8 mouse cellular contexts compared by ENCODE assay signal in the genomic region with DNA sequence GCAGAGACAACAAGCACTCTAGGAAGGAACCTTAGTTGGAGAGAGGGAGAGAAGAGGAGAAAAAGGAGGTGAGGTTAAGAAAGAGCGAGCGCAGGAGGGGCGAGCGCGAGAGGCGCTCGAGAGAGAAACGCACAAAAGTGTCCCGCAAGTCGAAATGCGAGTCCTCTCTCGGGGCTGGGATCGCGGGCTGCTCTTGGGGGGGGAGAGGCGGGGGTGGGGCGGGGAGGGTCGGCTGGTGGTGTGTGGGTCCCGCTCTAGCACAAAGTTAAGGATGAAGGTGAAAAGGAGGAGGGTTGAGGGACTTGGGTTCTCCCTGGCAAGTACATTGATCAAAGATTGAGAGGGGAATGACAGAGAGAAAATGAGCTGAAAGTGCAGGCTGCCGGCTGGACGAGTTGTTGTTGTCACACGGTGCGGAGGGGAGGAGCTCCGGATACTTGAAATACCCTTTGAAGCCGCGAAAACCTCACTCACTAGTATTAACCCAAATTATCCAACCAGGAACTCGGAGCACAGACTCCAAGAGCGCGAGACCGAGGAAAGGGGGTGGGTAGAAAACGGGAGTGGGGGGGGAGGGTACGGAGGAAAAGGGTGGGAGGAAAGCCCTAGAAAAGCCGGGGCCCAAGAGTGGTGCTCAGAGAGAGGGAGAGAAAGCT. TPM values are rescaled to one million over a fixed set of nuclear protein-coding genes. Genes with fewer than 3 reads are reported as not detected.
DNase-seq lines count a peak whose midpoint lies in the region; ATAC-seq and TF ChIP-seq lines count a peak whose summit lies in the region.

A gene (minus strand): TSS at position 345 of the 656 bp plus-strand sequence.

- peak; percentile 57; the same call in 1 of the 2 replicates for ATAC-seq in heart, embryonic 12.5 days (ENCODE audit: insufficient number of reproducible peaks, low FRiP score)
- peak; percentile 88 for ATAC-seq in kidney, embryonic 15.5 days (replicated peaks; ENCODE audit: low FRiP score)
- peak; percentile 55 for ATAC-seq in liver, embryonic 16.5 days (ENCODE audit: low read depth)
- ATAC-seq in neural tube, embryonic 12.5 days (ENCODE audit: low FRiP score, low read depth), result peak; percentile 68

- H3K9ac ChIP-seq in heart, embryonic 12.5 days, result peak within 1 kb of the TSS; percentile 85
- H3K9ac ChIP-seq in kidney, embryonic 15.5 days, result peak within 1 kb of the TSS; percentile 90
- no peak within 1 kb of the TSS for H3K9ac ChIP-seq in liver, embryonic 16.5 days (ENCODE audit: low read depth, low read length)
- H3K9ac ChIP-seq in neural tube, embryonic 12.5 days, result peak within 1 kb of the TSS; percentile 92

- H3K4me1 ChIP-seq in testis, adult 2 months (ENCODE audit: control insufficient read depth, insufficient read depth, low read length), result peaks cover 3% of the 10 kb centered on the region
- H3K4me1 ChIP-seq in embryonic facial prominence, embryonic 10.5 days, result peaks cover 48% of the 10 kb centered on the region
- peaks cover 14% of the 10 kb centered on the region for H3K4me1 ChIP-seq in heart, embryonic 12.5 days (replicated peaks)
- peaks cover 18% of the 10 kb centered on the region for H3K4me1 ChIP-seq in kidney, embryonic 15.5 days
- no peaks in the 10 kb centered on the region; the same call in 1 of the 2 replicates for H3K4me1 ChIP-seq in liver, embryonic 16.5 days (ENCODE audit: control insufficient read depth, low read depth, low read length)
- peaks cover 27% of the 10 kb centered on the region for H3K4me1 ChIP-seq in neural tube, embryonic 12.5 days

- no peaks in the 10 kb centered on the region for H3K9me3 ChIP-seq in embryonic facial prominence, embryonic 10.5 days
- H3K9me3 ChIP-seq in heart, embryonic 12.5 days (replicated peaks), result no peaks in the 10 kb centered on the region
- H3K9me3 ChIP-seq in kidney, embryonic 15.5 days (replicated peaks), result no peaks in the 10 kb centered on the region
- no peaks in the 10 kb centered on the region for H3K9me3 ChIP-seq in liver, embryonic 16.5 days (replicated peaks; ENCODE audit: control insufficient read depth, low read length)
- no peaks in the 10 kb centered on the region for H3K9me3 ChIP-seq in neural tube, embryonic 12.5 days

- H3K4me2 ChIP-seq in heart, embryonic 12.5 days, result peak within 1 kb of the TSS; percentile 84
- H3K4me2 ChIP-seq in kidney, embryonic 15.5 days, result peak within 1 kb of the TSS; percentile 68
- H3K4me2 ChIP-seq in liver, embryonic 16.5 days (ENCODE audit: low read depth, low read length), result peak within 1 kb of the TSS; percentile 68
- H3K4me2 ChIP-seq in neural tube, embryonic 12.5 days (replicated peaks), result peak within 1 kb of the TSS; percentile 73

- under 1% methylated on average over 32 of the region's 32 CpGs for WGBS in embryonic facial prominence, embryonic 10.5 days
- under 1% methylated on average over 31 of the region's 32 CpGs for WGBS in heart, embryonic 12.5 days
- WGBS in kidney, embryonic 15.5 days, result under 1% methylated on average over 32 of the region's 32 CpGs
- under 1% methylated on average over 28 of the region's 32 CpGs for WGBS in liver, embryonic 16.5 days (ENCODE audit: insufficient replicate concordance)
- under 1% methylated on average over 32 of the region's 32 CpGs for WGBS in neural tube, embryonic 12.5 days

- no peak for TF ChIP-seq POLR2A in testis, adult 2 months (IDR thresholded peaks at IDR 0.05; ENCODE audit: control insufficient read depth, low read depth, low read length)

- no peak within 1 kb of the TSS for H3K27ac ChIP-seq in testis, adult 2 months (ENCODE audit: control insufficient read depth, insufficient read depth, low read depth, low read length)
- H3K27ac ChIP-seq in embryonic facial prominence, embryonic 10.5 days (replicated peaks), result peak within 1 kb of the TSS; percentile 96
- H3K27ac ChIP-seq in heart, embryonic 12.5 days (ENCODE audit: poor library complexity, severe bottlenecking), result peak within 1 kb of the TSS; percentile 84
- H3K27ac ChIP-seq in kidney, embryonic 15.5 days, result peak within 1 kb of the TSS; percentile 93
- no peak within 1 kb of the TSS for H3K27ac ChIP-seq in liver, embryonic 16.5 days (ENCODE audit: low read length)
- H3K27ac ChIP-seq in neural tube, embryonic 12.5 days, result peak within 1 kb of the TSS; percentile 94

- H3K4me3 ChIP-seq in testis, adult 2 months (ENCODE audit: control insufficient read depth, low read depth, low read length), result peak within 1 kb of the TSS; percentile 75
- H3K4me3 ChIP-seq in embryonic facial prominence, embryonic 10.5 days, result peak within 1 kb of the TSS; percentile 93
- H3K4me3 ChIP-seq in heart, embryonic 12.5 days, result peak within 1 kb of the TSS; percentile 69
- peak within 1 kb of the TSS; percentile 73 for H3K4me3 ChIP-seq in kidney, embryonic 15.5 days (replicated peaks)
- peak within 1 kb of the TSS; percentile 60 for H3K4me3 ChIP-seq in liver, embryonic 16.5 days (ENCODE audit: low read depth, low read length)
- peak within 1 kb of the TSS; percentile 83 for H3K4me3 ChIP-seq in neural tube, embryonic 12.5 days

- no peak for TF ChIP-seq CTCF in testis, adult 2 months (IDR thresholded peaks at IDR 0.05; ENCODE audit: control insufficient read depth, insufficient read depth, insufficient replicate concordance, low read depth, low read length)

- no peak for DNase-seq in testis, postnatal 10 days (ENCODE audit: low spot score)
- DNase-seq in embryonic facial prominence, embryonic 10.5 days (ENCODE audit: low spot score), result peak; percentile 81
- peak; percentile 32 to 39 for DNase-seq in urinary bladder, postnatal 36 days (ENCODE audit: low spot score in 2 of 2)

- no peaks in the 10 kb centered on the region for H3K27me3 ChIP-seq in testis, adult 2 months (ENCODE audit: control insufficient read depth, insufficient read depth, low read length)
- H3K27me3 ChIP-seq in embryonic facial prominence, embryonic 10.5 days (replicated peaks; ENCODE audit: low read depth, poor library complexity, severe bottlenecking), result no peaks in the 10 kb centered on the region
- no peaks in the 10 kb centered on the region for H3K27me3 ChIP-seq in heart, embryonic 12.5 days (replicated peaks)
- H3K27me3 ChIP-seq in kidney, embryonic 15.5 days, result peaks cover 3% of the 10 kb centered on the region; the same call in 1 of the 2 replicates
- H3K27me3 ChIP-seq in liver, embryonic 16.5 days (ENCODE audit: control insufficient read depth, insufficient read depth, low read depth, low read length), result peaks cover 36% of the 10 kb centered on the region
- no peaks in the 10 kb centered on the region for H3K27me3 ChIP-seq in neural tube, embryonic 12.5 days (replicated peaks)

- no peaks in the 10 kb centered on the region for H3K36me3 ChIP-seq in testis, adult 2 months (ENCODE audit: control insufficient read depth, insufficient read depth, low read length)
- no peaks in the 10 kb centered on the region for H3K36me3 ChIP-seq in embryonic facial prominence, embryonic 10.5 days (replicated peaks)
- H3K36me3 ChIP-seq in heart, embryonic 12.5 days, result no peaks in the 10 kb centered on the region
- no peaks in the 10 kb centered on the region for H3K36me3 ChIP-seq in kidney, embryonic 15.5 days
- no peaks in the 10 kb centered on the region for H3K36me3 ChIP-seq in liver, embryonic 16.5 days (ENCODE audit: control insufficient read depth, insufficient read depth)
- H3K36me3 ChIP-seq in neural tube, embryonic 12.5 days, result no peaks in the 10 kb centered on the region

RNA-seq across cellular contexts. Expression of the gene that starts here (rescaled TPM):
- 0.31 and 0.48 TPM in 2 replicates for polyA plus RNA-seq in testis, adult 2 months (2012; rRNA removed)
- polyA plus RNA-seq in embryonic facial prominence, embryonic 10.5 days (2016; fragmentation: Nextera tagmentation; extraction: Ambion mirVana), result 9.4 and 9.7 TPM in 2 replicates
- polyA plus RNA-seq in heart, embryonic 12.5 days (2016; fragmentation: Nextera tagmentation; extraction: Ambion mirVana), result 3.3 and 3.4 TPM in 2 replicates
- polyA plus RNA-seq in kidney, embryonic 15.5 days (2015; fragmentation: Nextera tagmentation; extraction: Ambion mirVana), result 18.9 and 22.0 TPM in 2 replicates
- 0.19 and 0.26 TPM in 2 replicates for polyA plus RNA-seq in liver, embryonic 16.5 days (2015; fragmentation: Nextera tagmentation; extraction: Ambion mirVana)
- 20.4 and 22.0 TPM in 2 replicates for polyA plus RNA-seq in neural tube, embryonic 12.5 days (2016; fragmentation: Nextera tagmentation; extraction: Ambion mirVana)

Comparison
In these comparisons a context has a peak if more than half of its experiments do, and no peak if none do; other contexts are left out.
1. Peak in ATAC-seq, H3K4me3 ChIP-seq and H3K4me2 ChIP-seq in liver, embryonic 16.5 days; RNA of the gene not detected or under 1 TPM.
2. H3K27ac ChIP-seq: peak in embryonic facial prominence, embryonic 10.5 days (single experiment), heart, embryonic 12.5 days (single experiment), kidney, embryonic 15.5 days (single experiment) and neural tube, embryonic 12.5 days (single experiment); none in testis, adult 2 months (single experiment) and liver, embryonic 16.5 days (single experiment).
3. Peak in every context shown above with its lines, with median percentiles within 50 percentile points of each other: H3K4me3 ChIP-seq, ATAC-seq and H3K4me2 ChIP-seq.